Mouse (Mus musculus): ENCODE measurements around the gene Mrgpre.

The Mrgpre gene

DNA sequence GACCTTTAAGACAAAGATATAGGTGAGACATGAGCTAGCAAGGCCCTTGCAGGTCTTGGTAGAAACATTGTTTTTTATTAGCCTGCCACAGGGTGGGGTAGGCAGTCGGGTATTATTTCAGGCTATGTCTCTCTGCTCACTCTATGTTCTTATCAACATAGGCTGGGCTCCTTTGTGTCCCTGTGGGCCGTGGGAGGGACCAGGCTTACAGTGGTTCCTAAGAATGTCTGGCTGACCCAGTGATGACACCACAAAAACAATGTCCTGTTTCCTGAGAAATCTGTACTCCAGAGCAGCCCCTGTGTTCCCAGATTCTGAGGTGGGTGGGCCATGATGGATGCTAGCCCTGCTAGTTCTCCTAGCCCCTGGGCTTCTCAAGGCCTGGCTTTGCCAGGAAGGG is 6.9 kb downstream of the Mrgpre start:
- no peak for DNase-seq (ENCODE audit: inconsistent ontology term)

DNA sequence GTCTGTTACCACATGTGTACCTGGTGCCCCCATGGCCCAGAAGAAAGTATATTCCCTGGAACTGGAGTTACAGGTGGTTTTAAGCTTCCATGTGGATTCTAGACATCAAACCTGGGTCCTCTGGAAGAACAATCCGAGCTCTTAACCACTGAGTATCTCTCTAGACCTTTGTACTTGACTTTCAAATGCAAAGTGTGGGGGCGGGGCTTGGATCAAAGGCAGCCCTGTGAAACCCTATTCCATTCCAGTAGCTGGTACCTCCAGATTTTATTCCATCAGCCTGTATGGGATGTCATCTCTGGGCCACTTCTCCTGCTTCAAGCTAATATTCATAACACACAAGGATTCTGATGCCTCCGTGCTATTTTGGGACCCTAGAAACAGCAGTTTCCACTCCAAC is 8.2 kb downstream of the Mrgpre start:
- DNase-seq (ENCODE audit: inconsistent ontology term), result no peak

DNA sequence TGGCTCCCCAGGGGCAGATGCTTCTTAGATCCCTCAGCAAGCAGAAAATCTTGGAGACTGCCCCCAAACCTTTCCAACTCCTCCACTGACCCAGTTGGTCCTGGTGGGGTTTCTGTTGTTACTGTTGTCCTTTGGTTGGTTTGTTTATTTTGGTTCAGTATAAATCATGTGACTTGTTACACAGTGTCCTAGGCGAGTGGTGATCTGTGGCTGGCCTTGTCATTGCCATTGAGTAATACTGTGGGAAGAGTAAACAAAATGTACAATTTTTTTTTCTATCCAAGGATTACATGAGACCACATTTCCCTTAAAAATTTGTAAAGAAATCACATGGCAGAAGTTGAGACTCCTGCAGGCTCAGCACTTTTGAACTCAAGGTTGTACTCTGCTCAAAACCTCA is 14.8 kb downstream of the Mrgpre start:
- no peak for DNase-seq (ENCODE audit: inconsistent ontology term)

DNA sequence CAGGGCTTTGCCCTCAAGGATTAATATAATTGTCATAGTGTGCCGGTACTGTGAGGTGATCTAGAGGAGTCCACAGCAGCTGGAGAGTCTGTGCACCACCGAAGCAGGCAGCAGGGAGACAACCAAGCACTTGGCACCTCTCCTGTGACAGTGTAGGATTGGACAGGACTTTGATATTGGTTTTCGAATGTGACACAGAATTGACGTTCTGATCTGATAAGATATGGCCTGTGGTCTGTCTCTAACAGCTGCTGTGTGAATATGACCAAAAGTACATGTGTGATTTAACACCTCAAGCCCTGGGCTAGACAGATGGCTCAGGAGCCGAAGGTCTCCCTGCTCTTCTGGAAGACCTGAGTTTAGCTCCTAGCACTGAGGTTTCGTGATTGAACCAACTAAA is 16.0 kb downstream of the Mrgpre start:
- no peak for DNase-seq (ENCODE audit: inconsistent ontology term)

DNA sequence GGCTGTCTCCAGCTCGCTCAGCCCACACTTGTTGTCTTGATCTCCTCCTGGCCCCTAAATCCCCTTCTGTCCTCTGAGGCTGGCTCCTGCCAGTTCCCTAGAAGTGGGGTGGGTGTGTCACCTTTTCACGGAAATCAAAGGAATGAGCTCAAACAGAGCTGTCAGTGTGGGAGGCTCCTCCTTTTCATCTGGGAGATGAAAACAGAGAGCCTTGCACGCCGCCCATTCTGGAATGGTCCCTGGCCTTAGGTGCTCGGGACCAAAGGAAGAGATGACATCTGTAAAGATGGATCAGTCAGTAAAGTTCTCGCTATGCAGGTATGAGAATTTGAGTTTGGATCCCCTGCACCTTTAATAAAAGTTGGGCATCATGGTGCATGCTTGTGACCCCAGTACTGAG is 17.4 kb downstream of the Mrgpre start, which contains the start of gene Mrgprg:
Mrgprg (minus strand) TSS at position 101 of the 400 bp plus-strand sequence.
- no peak for DNase-seq (ENCODE audit: inconsistent ontology term)

DNA sequence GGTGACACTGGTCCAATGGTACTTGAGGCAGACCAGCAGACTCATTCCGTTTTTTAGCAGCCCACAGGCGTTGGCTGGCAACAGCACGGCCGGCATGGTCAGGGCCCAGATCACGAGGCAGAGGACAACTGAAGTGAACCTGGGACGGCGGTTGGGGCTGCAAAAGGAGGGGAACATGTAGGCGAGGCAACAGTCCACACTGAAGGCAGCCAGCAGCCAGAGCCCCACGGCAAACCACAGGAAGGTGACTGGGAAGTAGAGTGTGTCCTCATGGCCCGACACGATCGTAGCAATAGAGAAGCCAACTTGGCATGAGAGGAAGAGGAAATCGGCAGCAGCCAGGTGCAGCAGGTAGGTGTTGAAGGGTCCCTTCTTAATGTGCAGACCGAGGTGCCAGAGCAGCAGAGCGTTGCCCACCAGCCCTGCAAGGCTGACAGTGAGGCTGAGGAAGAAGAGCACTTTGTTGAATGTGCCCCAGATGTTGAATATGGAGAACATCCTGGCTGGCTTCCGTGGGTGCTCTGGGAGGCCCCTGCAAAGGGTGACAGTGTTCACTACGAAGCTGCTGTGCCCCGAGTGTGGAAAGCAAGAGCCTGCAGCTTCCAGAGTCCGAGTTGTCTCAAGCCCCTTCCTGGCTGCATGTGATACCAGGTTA is 19.3 kb downstream of the Mrgpre start:
- DNase-seq (ENCODE audit: inconsistent ontology term), result no peak

DNA sequence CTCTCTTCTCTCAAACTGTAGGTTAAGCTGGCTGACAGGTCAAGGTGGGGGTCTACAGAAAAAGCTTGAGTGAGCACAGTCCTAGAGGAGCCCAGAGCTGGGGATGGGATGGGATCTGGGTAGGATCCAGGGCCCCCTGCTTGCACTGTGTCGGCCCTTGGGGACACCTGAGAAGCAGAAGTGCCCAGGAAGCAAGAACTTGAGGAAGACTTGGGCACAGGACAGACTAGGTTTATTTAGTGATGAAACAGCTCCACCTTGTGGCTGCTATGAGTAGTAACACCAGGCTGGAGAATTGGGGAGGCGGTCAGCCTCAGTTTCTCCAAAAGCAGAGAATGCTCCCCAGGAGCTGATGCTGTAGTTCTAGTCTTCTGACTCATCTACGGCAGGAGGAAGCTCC is 20.5 kb downstream of the Mrgpre start:
- DNase-seq (ENCODE audit: inconsistent ontology term), result no peak

DNA sequence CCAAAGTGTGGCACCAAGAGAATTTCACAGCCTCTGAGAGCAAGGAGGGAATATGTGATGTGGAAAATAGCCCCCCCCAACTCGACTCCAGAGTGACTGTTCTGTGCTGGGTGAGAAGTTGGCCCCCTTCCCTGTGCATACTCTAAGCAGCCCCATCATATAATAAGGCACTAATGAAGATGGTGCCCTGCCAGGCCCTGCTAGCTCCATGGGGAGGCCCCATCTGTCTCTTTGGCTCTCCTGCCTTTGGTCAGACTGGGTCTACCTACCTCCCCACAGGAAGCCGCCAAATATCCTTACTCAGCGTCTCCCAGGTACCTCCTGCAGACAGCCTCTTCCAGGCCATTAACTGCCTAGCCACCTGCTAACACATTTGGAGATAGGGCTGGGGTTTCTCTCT is 25.3 kb downstream of the Mrgpre start:
- no peak for DNase-seq (ENCODE audit: inconsistent ontology term)

DNA sequence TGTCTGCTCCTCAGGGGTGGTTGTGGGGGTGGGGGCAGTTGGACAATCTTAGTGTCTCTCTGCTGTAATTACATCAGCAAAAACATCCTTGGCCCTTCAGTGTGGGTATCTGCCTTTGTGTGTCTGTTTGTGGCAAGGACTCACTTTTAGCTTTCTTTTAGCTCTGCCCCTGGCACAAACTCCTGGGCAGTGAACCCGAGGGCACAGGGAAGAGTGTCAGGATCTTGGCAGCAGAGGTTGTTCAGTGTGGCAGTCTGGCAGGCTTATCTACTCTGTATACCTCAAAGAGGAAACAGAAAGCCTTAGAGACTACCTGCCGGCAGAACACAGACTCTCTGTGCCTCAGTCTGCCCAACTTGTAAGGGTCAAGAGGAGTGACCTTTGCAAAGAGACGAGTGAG is 26.6 kb downstream of the Mrgpre start:
- no peak for DNase-seq (ENCODE audit: inconsistent ontology term)

DNA sequence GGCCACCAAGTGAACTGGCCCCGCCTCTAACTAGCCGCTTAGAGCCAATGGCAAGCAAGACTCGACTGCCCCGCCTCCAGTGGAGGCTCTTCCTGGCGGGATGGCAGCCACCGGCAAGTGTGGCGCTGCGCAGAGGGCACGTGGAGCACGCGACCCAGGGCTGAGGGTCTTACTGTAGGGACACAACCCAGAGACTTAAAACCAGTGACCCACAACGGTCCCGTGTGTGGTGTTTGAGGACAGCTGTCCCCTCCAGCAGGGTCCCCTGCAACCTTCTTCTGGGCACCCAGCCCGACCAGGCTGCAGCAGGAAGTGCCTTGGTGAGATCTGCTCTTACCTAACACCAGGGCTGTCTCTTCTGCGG is 27.3 kb downstream of the Mrgpre start:
- peak; percentile 74 for DNase-seq (ENCODE audit: inconsistent ontology term)

DNA sequence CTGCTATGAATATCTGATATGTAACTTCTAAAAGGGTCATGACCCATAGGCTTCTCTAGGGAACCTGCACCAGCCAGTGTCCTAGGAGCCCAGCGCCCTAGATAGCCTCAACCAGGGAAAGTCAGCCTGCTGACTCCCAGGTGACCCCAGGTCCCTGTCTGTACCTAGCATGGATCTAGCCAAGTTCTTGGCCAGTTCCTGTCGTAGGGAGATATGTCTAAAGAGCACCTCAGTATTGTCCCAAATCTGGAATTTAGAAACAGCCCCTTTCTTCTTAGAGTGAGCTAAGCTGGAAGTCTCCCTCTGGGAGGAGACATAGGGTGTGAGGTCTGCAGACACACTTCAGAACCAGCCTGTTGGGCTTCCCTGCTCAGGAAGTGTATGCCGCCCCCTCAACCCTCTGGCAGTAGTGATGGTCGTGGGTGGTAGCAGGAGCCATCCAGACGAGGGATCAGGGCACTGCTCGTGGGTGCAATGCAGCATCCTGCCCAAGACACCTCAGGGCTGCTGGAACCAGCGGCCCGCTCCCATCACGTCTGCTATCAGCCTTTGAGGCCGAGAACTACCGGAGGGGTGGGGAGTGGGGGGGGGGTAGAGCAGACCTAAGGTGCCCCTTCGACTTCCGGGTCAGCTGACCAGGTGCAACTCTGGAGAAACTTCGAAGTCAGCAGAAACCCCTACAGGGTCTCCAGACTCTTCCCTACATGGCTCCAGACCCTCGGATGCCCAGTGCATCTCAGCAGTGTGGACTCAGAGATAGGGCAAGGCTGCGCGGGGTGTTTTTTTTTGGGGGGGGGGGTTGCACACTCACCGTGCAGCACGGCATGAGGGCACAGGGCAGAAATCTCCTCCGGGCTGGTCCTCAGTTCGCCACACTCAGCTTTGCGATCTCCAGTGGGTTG is 27.9 kb downstream of the Mrgpre start, which contains the start of gene Osbpl5:
Osbpl5 (minus strand) TSS at position 861 of the 902 bp plus-strand sequence.
- DNase-seq (ENCODE audit: inconsistent ontology term), result no peak

DNA sequence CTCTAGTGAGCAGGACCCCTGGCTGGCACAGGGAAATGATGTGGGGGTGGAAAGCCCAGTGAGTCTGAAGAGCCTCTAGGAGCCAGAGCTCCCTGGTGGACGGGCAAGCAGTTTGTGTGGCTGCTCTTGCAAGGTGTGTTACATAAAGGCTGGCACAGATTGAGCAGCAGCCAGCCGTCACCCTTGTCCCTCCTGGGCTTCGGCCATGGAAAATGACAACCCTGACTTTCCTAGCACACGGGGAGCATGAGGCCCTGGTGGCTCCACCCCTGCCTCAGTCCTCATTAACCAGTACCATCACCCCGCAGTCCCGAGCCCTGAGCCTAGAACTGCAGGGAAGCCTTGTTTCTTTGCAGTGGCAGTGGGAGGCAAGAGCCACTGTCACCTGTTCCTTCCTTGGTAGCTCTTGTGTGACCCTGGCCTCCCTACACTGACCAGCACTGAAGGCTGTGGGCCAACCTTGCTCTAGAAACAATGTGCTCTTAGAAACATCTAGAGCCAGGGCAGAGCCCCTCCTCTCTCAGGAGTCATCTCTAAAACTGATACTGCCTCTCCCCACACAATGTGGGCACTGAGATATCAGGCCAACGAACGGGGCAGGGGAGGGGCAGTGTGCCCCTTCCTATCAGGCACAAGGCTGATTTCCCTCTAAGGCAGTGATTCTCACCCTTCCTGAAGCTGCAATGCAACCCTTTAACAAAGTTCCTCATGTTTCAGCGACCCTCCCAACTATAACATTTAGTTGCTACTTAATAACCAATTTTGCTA is 28.8 kb downstream of the Mrgpre start:
- DNase-seq (ENCODE audit: inconsistent ontology term), result no peak

DNA sequence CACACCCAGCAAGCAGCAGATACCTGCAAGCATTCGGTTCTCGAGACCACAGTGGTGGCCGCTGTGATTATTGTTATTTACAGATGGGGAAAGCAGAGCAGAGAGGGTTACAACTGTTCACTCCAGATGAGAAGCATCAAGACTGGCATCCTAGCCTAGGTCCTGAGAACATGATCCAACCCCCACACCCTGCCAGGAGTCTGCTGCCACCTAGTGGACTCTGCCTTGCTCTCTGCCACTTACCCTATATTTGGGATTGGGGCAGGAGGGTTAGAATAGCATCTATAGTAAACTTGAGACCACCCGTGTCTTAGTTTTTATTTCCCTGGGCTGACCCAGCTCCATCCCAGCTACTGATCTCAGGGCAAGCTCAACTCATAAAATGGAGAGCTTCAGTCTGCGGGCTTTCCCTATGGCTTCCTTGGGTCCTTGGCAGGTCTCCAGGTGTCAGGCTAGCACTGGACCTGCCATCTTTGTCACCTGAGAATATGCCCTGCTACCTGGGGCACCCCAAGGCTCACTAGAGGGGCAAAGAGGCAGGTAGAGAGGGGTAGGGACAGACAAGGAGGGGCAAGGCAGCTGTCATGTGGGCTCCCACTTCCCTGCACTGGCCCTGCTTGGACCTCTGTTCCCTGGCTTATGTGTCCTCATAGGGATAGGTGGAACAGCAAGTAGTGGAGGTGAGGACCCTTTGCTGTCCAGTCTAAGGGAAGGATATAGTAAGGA is 30.1 kb downstream of the Mrgpre start:
- DNase-seq (ENCODE audit: inconsistent ontology term), result peak; percentile 38

DNA sequence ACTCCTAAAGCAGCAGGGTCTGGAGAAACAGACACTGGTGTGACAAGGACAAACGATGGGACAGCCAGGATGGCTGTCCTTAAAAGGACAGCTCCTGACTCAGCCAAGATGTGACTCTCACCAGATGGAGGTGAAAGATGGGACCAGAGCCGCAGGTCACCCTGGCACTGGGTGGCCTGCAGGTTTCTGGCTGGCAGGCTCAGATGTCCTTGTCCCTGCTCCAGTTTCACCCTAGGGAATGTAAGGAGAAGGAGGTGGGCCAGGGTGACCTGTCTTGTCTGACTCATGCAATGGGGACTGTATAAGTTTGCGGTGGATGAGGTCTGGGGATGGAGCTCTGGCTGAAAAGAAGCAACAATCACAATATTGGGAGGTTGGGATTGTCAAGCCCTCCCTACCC is 31.7 kb downstream of the Mrgpre start:
- DNase-seq (ENCODE audit: inconsistent ontology term), result no peak

DNA sequence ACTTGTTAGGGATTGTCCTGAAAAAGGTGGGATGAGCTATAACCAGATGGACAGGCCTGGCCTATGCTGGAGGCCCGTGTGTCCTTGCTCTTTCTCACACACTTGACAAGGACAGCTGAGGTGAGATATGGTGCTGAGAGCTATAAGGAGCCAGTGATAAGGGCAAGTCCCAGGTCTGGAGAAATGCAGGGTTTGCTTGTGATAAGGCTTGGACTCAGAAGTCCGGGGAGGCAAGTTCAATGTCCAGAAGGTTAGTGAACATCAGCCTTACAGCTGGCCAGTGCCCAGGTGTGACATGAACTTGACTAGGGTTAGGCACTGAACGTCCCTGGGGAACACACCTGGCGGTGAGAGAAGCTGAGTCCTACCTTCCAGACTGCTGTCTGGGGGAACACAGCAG is 32.2 kb downstream of the Mrgpre start:
- DNase-seq (ENCODE audit: inconsistent ontology term), result no peak

DNA sequence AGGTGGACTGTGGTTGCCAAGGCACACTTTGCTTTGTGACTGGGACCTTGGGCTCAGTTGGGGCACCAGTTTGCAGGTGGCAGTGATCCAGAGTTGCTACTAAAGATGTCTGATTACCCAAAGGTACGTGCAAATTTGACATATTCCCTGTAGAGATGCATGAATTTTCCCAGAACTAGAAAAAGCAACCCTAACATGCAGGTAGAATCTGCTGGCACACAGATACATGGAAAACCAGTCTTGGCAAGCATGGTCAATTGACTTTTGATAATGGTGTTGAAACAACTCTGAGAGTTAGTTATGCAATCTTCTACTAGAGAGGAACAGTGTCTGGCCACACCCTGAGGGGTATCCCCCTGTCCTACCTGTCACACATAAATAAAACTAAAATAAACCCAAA is 32.9 kb downstream of the Mrgpre start:
- no peak for DNase-seq (ENCODE audit: inconsistent ontology term)

DNA sequence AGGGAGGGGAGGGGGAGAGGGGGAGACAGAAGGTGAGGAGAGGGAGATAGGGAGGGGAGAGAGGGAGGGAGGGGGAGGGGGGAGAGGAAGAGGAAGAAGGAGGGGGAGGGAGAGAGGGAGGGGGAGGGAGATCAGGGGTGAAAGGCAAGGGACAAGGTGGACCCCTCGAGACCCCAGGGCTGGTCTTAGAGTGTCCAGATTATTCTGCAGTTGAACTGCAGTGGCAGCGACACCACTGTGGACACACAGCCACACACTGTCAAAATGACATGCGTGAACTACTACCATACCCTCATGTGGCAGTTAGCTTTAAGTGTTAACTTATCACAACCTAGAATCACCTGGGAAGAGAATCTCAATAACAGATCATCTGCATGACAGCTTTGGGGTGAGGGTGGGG is 35.3 kb downstream of the Mrgpre start:
- no peak for DNase-seq (ENCODE audit: inconsistent ontology term)

DNA sequence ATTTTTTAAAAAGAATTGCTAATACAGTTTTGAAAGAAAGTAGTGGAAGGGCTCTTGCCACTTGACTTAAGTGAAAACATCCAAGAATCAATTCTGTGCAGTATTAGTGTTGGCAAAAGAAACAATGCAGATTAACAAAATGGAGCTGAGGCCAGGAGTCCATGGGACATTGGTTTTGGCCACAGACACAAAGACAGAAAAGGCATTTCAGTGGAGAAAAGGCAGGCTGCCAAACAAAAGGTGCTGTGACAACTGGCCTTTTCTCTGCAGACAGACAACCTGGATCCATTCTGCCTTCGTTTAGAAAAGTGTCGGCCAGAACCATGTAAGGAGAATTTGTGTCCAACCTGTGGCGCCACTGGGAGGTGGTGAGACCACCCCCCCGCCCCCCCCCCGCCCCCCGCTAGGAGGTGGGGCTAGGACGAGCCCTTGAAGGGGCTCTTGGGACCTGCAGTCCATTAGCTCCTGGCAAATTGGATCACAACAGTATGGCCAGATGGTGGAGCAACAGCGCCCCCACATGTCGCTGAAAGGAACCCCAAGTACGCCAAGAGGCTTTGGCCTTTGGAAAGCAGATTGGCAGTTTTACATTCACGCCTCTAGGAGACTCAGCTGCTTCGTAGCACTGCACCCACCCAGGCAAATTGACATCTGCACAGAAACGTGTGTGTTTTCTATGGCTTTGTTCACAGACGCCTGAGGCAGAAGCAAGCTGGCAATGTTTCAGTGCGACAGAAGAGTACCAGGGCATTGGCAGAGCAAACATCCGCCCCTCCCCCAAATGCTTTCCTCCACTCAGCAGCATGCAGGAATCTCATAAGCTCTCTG is 36.0 kb downstream of the Mrgpre start:
- DNase-seq (ENCODE audit: inconsistent ontology term), result peak; percentile 91

DNA sequence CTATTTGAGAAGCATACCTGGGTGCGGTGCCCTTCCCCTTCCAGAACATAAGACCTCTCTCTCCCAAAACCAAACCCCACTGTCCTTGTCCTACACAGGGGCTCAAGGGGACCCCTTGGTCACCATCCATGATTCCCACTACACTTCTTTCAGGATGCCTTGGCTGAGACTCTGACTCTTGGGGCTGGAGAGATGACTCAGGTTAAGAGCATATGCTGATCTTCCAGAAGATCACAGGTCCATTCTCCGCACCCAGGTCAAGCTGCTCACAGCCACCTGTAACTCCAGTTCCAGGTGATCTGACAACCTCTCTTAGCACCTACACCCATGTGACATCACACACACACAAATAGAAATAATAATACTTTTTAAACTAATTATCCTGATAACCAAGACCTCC is 43.6 kb downstream of the Mrgpre start:
- no peak for DNase-seq (ENCODE audit: inconsistent ontology term)

DNA sequence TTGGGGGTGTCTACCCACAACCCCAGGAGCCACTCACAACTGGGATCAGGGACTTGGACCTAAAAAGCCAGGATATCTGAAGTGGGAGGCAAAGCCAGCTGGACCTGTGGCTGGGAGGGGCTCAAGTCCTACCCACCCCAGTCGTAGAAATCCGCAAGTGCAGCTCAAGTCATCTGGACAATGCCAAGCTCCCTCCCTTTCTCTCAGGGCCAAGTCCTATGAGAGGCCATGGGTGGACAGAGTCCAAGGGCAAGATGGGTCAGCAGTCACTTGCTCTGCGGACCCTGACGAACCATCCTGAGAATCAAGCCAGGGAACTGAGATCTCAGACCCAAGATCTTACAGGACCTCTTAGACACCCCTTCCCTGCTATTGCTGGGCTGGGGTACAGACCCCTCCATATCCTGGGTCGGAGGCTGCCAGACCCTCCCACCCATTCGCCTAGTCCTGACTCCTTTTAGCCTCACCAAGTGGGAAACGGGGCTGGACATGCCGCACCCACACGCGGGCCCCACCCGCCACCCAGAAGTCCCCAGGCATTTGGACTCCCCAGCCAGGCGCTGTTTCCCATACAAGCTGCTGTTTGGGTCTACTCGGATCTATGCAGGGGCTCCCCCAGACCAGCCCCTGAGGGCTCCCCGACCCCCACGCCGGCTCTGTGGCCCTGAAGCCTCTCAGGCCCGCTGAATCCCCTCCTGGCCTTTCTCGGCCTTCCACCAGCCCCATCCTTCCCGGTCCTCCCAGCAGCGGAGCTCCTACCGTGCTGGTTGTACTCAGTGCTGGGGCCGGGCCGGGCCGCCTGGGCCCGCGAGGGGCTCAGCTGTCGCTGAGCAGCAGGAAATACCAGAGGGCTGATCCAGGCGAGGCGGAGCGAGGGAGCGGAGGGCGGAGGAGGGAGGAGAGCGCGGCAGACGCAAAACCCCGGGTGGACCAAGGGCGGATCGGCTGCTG is 44.5 kb downstream of the Mrgpre start:
- peak; percentile 93 for DNase-seq (ENCODE audit: inconsistent ontology term)

Data from Muller cell, postnatal 12 days (primary cell).